Mouse (Mus musculus): ENCODE results near the gene Spns2.

DNA sequence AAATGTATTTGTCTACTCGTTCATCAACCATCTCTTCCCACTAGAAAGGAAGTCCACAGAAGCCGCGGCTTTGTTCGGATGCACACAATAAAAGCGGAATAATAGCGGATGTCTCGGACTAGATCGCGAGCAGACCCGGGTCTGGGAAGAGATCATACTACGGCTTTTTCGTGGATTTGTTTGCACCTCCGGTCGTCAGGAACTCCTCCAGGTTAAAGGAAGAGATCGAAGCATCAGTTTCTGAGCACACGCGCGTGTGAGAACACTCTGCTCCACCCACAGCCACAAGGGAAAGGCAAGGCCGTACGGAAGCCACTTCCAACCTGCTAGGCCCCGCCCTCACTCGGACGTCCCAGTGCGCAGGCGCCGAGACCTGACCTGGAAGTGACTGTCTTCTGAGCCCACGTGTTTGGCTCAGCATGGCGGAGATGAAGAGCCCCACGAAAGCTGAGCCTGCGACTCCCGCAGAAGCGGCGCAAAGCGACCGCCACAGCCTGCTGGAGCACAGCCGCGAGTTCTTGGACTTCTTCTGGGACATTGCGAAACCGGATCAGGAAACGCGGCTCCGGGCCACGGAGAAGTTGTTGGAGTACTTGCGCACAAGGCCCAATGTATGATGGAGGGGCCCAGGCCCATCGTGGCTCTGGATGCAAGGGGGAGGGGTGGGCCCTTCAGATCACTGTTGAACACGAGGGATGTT lies 48.6 kb downstream of the Spns2 start, which contains the start of gene Mybbp1a:
- TF ChIP-seq POLR2A (IDR thresholded peaks at IDR 0.05; ENCODE audit: borderline replicate concordance, low read depth, low read length), result no peak; the same call in 1 of the 2 replicates
- no peak for TF ChIP-seq CTCF (IDR thresholded peaks at IDR 0.05; ENCODE audit: low read depth, low read length)
